ENCODE assay signal across 10 mouse cellular contexts in genomic region chr1:152461814-152462213, GRCm38 (mm10).
A peak's percentile ranks its signal among the peaks of the same experiment; 100 is the strongest.
DNase-seq lines count a peak whose midpoint lies in the region; ATAC-seq and TF ChIP-seq lines count a peak whose summit lies in the region.
"Had no signal": no experiment of that assay in that cellular context is flagged by ENCODE, and none has a peak within 500 bp of the region (broad histone marks: within the 10 kb centered on the region; RNA-seq: fewer than 3 reads in every experiment).

No protein-coding gene starts in this region.

- no peaks in the 10 kb centered on the region for H3K36me3 ChIP-seq in heart, embryonic 10.5 days
- no peaks in the 10 kb centered on the region for H3K36me3 ChIP-seq in kidney, embryonic 14.5 days (ENCODE audit: control insufficient read depth, insufficient read depth, low read length)
- H3K36me3 ChIP-seq: embryonic facial prominence, embryonic 13.5 days had no signal

- TF ChIP-seq CTCF in layer of hippocampus, adult 2 months (conservative IDR thresholded peaks at IDR 0.05): no peak

- ATAC-seq in kidney, embryonic 14.5 days (ENCODE audit: low FRiP score, low TSS enrichment): 0 out of 2 replicates have a peak, but pooled peaks have one; percentile 35

- 35% methylated on average over 3 of the region's 3 CpGs for WGBS in heart, embryonic 10.5 days
- 57% methylated on average over 3 of the region's 3 CpGs for WGBS in kidney, embryonic 14.5 days

- H3K4me2 ChIP-seq in kidney, embryonic 14.5 days (replicated peaks; ENCODE audit: low read depth, low read length): no peak overlapping the region
- H3K4me2 ChIP-seq: embryonic facial prominence, embryonic 13.5 days had no signal

- no peak for DNase-seq in layer of hippocampus, adult 2 months (ENCODE audit: low spot score in 2 of 2)
- DNase-seq in layer of hippocampus, adult 11-12 months (ENCODE audit: low spot score): no peak
- DNase-seq in heart, embryonic 10.5 days (ENCODE audit: low spot score): peak; percentile 80
- peak; percentile 65 for DNase-seq in skeletal muscle tissue, adult 2 months (ENCODE audit: low read depth, low spot score)
- DNase-seq in layer of hippocampus, postnatal 36 days: no peak
- no peak for DNase-seq in cerebellum, adult 18-20 months
- no peak for DNase-seq in Muller cell, postnatal 12 days (ENCODE audit: inconsistent ontology term)

- H3K27me3 ChIP-seq in heart, embryonic 10.5 days (ENCODE audit: insufficient read depth, poor library complexity, severe bottlenecking): no peaks in the 10 kb centered on the region
- H3K27me3 ChIP-seq in kidney, embryonic 14.5 days (ENCODE audit: control insufficient read depth, insufficient read depth, low read length): no peaks in the 10 kb centered on the region
- H3K27me3 ChIP-seq: embryonic facial prominence, embryonic 13.5 days; megakaryocyte, embryonic 14.5 days had no signal

- H3K9me3 ChIP-seq in heart, embryonic 10.5 days: no peaks in the 10 kb centered on the region
- H3K9me3 ChIP-seq in kidney, embryonic 14.5 days (ENCODE audit: control insufficient read depth, low read length): no peaks in the 10 kb centered on the region
- H3K9me3 ChIP-seq: embryonic facial prominence, embryonic 13.5 days; megakaryocyte, embryonic 14.5 days had no signal

- peak overlapping the region; percentile 53; the same call in 1 of the 2 replicates for H3K27ac ChIP-seq in layer of hippocampus, adult 2 months
- H3K27ac ChIP-seq in heart, embryonic 10.5 days: peak overlapping the region; percentile 84
- H3K27ac ChIP-seq in kidney, embryonic 14.5 days (ENCODE audit: low read depth, low read length): no peak overlapping the region

- H3K9ac ChIP-seq in kidney, embryonic 14.5 days (ENCODE audit: low read depth, low read length): no peak overlapping the region
- H3K9ac ChIP-seq: embryonic facial prominence, embryonic 13.5 days had no signal

- H3K4me3 ChIP-seq in layer of hippocampus, adult 2 months: no peak overlapping the region
- H3K4me3 ChIP-seq in heart, embryonic 10.5 days: no peak overlapping the region
- no peak overlapping the region for H3K4me3 ChIP-seq in kidney, embryonic 14.5 days (ENCODE audit: low read length)
- H3K4me3 ChIP-seq: embryonic facial prominence, embryonic 13.5 days; megakaryocyte, embryonic 14.5 days had no signal

- peaks cover 37% of the 10 kb centered on the region for H3K4me1 ChIP-seq in heart, embryonic 10.5 days
- no peaks in the 10 kb centered on the region for H3K4me1 ChIP-seq in kidney, embryonic 14.5 days (ENCODE audit: control insufficient read depth, insufficient read depth, low read length)
- H3K4me1 ChIP-seq: megakaryocyte, embryonic 14.5 days had no signal

Comparison
In these comparisons a context has a peak if more than half of its experiments do, and no peak if none do; other contexts are left out.
1. DNase-seq: peak in heart, embryonic 10.5 days (single experiment) and skeletal muscle tissue, adult 2 months (single experiment); none in layer of hippocampus, adult 2 months (0 of 2), layer of hippocampus, adult 11-12 months (single experiment), layer of hippocampus, postnatal 36 days (0 of 2), cerebellum, adult 18-20 months (0 of 2) and Muller cell, postnatal 12 days (single experiment).